Mouse (Mus musculus) frontal cortex, postnatal 36 days (tissue): ENCODE results near the gene Dcun1d4.
"Not testable (repeated sequence)": the region's sequence is repeated elsewhere in the genome, so short reads cannot be mapped to it uniquely, and the experiment has no call there.

Experiments
- DNase-seq, 2 experiments: peaks; one replicate each; pipeline ENCODE4 v3.0.0; 2022; ENCODE audit warnings: low spot score in 2 of 2

The Dcun1d4 gene

DNA sequence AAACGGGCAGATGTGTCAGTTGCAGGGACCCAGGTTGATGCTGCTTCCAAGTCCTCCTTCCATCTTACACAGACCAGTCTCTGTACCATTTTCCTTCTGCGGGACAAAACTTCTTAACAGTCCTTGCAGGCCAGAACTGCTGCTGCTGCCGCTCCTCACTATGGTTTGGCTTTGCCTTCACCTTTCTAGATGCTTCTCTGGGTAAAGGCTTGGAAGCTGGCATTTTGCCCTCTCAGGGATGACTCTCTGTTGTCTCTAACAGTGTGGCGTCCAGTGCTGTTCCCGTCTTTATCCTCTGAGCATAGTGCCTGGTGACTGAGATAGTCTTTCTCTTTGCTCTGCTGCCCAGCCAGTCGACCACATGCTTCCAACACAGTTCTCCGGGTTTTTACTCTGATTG, 66.5 kb downstream of the Dcun1d4 start:
- DNase-seq = no peak

DNA sequence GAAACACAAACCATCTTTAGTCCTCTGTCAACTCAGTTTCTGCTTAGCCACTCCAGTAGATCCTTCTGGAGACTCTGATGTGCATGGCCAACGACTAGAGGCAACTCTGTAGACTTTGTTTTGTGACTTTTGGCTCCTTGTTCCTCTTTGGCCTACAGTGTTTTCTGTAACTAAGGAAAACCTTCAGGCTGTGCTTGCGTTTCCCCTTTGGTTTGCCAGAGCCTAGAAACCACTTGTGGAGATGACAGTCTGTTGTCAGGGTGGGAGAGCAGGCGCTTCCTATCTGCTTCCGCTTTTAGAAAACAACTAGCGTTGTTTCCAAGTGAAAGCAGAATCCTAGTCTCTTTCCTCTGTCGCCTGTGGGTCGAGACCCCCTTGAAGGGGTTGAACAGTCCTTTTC, 67.4 kb downstream of the Dcun1d4 start:
- no peak for DNase-seq

DNA sequence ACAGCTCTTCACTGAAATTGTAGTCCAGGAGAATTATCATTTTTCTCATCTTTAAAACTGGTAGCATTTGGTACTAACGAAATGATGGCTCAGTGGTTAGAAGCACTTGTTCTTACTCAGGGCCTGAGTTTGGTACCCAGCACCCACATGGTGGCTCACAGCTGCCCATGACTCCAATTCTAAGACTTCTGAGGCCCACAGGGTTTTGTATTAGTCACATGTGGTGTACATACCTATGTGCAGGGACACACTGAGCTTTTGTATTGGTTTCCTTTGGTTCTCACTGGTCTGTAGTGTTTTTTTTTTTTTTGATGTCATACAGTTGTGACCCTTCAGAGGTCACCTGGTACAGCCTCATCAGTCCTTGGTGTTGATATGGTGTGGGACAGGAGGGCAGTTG, 68.0 kb downstream of the Dcun1d4 start:
- no peak for DNase-seq

DNA sequence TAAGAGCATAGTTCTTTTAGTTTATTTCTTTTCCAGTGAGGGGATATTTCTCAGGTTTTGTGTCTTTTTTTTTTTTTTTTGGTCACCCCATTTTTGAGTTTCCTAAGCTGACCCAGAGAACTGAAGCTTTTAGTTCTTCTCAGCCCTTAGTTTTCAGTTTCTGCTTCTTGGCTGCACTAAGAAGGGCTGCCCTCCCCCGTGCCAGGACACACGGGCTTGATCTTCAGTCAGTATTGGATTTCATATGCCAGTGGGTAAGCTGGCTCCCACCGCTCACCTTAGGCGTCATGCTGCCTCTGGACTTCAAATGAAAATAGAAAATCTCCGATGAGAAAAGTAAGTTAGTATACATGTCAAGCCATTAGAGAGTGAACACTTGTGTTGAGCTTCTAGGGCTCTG, 71.0 kb downstream of the Dcun1d4 start:
- no peak for DNase-seq

DNA sequence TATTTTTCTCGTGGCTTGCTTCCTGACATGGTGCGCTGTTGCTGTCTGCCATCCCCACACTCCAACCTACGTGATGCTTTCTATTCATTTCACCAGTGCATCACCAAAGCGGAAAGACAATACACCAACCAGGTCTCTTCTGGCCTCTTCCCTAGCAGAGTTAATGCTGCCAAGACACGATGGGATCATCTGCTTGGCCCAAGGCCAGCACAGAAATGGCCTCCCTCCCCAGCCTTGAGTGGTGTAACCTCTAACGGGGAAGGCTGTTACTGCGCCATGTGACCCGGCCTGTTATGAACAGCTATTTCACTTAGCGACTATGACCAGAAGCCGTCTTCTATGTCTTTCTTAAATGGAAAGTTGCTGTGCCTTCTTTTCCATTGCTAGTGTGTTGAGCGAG, 73.1 kb downstream of the Dcun1d4 start:
- DNase-seq = no peak

DNA sequence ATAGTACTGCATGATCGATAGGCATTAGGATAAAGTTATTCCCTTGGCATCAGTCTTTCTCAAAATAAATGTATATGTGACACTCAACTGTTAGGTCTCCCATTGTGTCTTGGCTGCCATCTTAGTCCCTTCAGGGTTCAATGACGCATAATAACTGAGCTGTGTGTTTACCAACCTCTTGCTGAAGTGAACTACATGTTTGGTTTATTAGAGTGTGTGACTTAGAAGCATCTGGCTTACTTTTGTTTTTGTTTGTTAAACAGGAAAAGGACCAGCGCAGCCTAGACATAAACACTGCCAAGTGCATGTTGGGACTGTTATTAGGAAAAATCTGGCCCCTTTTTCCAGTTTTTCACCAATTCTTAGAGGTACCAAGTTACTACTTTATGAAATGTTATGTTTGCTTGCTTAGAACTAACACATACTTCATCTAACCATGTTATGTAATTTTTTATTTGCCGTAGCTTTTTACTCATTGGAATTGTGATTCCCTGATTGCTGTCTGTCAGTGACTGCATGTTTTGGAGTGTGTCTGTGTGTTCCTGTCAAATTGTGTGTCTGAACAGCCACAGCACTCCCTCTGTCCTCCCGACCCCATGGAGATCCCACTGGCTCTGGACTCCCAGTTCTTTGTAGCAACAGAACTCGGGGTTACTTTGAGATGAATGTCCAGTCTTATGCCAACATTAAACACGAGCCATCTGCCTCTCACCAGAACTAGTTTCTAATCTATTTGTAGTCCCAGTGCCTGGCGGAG, 74.5 kb downstream of the Dcun1d4 start:
- DNase-seq = no peak

DNA sequence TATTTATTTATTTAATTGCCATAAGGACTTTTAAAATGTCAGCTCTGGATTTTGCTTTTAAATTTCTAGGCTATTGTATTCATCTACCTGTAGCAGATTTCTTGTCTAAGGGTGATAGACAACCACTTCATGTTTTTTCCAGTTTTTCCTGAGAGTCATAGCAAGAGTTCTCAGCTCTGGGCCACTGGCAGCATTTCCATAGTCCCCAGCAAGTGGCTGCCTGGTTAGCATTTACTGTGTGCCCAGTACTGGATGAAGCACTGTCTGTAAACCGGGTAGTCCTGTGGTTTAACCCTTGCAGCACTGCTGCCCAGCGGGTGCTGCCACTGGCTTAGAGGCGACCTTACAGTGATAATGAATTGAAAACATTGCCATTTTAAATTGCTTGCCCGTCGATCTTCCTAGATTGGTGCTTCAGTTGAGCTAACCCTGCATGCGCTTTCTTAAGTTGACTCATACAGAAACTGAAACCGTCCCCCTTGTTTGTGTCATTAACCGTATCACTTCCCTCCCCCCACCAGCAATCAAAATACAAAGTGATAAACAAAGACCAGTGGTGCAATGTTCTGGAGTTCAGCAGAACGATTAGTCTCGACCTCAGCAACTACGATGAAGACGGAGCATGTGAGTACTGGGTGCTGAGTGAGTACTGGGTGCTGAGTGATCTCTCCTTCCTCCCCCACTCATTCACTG, 76.1 kb downstream of the Dcun1d4 start:
- no peak for DNase-seq

DNA sequence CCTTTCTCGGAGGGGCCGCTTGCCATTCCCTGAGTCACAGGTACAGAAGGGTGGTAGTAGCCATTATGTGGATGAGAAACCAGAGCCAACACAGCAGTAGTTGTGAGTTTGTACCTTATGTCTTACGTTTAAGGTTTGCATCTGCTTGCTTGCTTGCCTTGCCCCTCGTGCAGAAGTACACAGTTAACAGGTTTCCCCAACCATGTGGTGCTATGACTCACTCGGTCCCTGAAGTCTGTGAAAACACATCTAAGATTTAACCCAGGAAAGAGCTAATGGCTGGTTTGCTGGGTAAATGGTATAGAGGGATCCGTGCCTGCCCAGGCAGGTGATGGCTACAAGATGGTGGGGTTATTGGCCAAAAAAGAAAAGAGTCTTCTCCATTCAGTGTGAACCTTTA, 78.0 kb downstream of the Dcun1d4 start:
- DNase-seq = no peak

DNA sequence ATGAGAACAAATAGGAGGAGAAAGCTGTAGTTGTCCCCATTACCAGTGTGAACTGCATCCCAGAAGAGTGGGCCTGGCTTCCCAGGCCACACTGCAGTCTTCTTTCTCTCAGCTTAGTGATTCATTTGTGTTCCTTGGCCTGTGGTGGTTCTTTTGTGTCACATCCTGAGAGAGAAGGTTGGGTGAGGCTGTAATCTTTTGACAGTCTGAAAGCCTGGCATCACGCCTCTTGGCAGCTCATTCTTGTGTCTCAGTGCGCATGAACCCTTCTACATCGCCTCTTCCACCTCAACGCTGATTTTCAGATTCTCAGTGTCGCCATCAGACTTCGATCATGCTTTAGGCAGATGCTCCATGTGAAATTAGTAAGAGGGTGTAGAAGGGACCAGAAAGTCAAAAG, 83.2 kb downstream of the Dcun1d4 start:
- no peak for DNase-seq

DNA sequence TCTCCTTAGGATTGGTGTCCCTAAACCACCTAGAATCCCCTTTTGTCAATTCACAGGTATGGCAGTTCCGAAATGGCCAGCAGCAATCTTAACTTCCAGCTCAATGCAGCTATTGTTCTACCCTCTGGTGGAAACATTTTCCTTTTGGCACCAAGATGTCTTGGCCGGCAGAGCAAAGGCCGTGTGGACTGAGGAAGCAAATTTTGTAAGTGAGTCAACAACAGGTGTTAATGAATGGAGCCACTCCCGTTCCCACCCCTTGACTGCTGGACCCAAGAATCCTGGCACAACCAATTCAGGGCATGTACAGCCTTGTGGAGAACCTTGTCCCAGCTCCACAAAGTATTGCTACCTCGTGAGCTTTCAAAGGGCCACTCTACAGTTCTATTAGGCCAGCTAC, 85.3 kb downstream of the Dcun1d4 start:
- no peak for DNase-seq

DNA sequence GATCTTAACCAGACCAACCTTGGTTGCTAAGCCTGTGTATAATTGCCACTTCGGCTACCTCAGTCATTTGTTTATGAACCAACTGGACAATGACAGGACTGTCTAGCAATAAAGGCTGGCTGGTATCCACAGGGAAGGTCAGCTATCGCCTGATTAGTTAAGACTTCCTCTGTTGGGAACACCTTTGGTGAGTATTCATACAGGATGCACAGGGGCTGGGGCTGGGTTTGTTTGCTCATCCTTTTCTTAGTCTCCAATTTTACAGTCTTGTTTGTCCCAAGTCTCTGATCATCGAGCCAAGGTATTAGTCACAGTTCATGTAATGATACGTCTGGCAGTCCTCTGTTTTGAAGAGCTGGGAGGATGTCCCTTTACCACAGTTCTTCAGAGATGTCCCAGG, 86.1 kb downstream of the Dcun1d4 start:
- DNase-seq = no peak

DNA sequence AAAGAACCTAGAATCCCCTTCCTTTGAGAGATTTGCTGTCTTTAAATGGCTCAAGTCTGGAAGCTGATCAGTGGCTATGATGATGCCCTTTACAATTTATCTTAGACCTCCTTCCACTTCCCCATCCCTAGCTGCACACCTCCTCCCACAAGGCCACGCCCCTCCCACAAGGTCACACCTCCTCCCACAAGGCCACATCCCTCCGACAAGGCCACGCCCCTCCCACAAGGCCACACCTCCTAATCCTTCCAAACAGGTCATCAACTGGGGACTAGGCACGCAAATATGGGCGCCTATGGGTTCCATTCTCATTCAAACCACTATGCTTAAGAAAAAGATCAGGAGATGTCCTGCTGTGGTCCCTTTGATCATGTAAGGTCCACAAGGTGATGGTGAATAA, 88.4 kb downstream of the Dcun1d4 start:
- no peak for DNase-seq

DNA sequence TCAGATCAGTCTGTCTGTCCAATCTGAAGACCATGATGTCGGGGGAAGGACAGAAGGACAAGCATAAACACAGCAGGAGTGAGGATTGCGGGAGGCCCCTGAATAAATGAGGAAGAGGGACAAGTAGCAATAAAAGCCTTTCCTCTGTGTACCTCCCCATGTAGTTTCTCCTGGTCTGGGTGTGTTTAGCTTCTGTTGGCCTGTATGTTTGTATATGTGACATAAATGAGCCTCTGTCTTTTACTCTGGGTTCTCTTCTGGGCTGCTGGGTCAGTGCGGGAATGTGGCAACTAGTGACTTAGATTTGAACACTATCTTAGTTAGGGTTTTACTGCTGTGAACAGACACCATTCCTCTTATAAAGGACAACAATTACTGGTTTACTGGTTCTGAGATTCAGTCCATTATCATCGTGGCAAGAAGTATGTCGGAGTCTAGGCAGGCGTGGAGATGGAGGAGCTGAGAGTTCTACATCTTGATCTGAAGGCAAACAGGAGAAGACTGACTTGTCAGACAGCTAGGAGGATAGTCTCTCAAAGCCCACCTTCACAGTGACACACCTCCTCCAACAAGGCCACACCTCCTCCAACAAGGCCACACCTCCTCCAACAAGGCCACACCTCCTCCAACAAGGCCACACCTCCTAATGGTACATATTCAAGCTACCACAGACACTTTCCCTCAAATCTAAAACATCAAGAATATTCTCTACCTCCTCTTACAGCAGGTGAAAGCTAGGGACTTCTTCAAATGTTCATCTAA, 90.8 kb downstream of the Dcun1d4 start:
- DNase-seq = no peak

DNA sequence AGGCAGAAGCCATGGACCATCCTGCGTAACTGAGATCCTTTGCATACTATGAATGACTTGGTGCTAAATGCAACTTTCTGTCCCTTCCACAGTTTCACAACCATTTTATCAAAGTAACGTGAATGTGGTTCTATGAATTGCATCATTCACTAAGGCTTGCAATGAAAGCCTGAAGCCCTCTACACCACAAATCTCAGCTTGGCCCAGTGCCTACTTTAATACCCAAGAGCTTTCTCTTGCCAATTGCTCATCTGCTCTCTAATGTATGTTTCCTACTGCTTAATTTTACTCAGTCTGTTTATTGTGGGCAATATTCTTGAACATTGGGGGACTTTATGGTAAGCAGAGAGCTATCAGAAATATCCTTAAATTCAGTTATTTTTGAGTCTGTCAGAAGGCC, 92.0 kb downstream of the Dcun1d4 start:
- no peak for DNase-seq

DNA sequence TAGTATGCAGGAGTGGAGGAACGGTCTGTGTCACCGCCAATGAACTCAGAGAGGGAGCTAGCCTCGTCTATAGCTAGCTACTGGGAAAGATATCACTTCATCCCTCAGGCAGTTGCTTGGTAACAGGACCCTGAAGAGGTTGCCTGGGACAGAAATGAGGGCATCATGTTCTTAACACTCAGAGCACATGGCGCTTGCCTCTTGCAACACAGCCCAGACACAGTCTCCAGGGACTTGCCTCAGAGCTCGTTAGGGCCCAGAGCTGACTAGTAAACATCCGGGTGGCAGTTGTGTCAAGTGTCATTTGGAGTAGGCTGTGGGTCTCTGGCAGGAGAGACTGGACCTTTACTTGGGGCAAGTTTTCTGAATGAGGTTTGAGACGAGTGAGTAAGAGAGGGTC, 93.0 kb downstream of the Dcun1d4 start:
- no peak for DNase-seq

DNA sequence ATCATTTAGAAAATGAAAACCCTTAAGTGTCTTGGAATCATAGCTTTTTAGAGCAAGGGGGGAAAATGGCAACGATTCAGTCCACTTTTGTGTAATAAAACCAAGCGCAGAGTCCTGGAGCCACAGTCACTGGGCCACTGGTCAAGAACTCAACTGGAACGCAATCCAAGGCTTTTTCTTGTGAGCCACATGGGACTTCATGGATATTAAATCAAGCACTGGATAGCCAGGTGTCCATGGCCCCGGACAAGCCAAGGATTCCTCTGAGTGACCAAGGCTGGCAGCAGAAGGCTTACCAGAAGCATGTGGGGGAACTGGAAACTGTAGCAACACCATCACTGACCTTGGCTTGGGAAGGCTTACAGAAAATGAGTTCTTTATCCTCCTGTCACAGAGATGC, 93.8 kb downstream of the Dcun1d4 start:
- DNase-seq = no peak

DNA sequence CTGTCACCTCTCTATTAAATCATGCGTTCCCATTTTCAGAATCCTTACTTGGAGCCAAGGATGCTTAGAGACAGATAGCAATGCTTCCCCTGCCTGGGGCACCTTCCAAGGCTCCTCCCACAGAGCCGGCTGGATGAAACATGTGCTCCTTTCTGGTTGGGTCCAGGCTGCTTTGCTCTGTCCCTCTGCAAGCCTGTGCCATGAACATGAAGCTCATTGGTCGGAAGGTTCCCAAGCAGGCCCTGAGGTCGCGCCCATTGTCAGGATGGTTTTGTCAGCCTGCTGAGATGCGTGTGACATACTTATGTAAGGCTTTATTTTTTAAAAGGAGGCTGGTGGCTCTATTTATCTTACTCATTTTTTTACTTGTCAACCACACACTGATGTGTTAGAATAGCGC, 95.9 kb downstream of the Dcun1d4 start:
- DNase-seq = peak in 1 of 2 experiments; percentile 56

DNA sequence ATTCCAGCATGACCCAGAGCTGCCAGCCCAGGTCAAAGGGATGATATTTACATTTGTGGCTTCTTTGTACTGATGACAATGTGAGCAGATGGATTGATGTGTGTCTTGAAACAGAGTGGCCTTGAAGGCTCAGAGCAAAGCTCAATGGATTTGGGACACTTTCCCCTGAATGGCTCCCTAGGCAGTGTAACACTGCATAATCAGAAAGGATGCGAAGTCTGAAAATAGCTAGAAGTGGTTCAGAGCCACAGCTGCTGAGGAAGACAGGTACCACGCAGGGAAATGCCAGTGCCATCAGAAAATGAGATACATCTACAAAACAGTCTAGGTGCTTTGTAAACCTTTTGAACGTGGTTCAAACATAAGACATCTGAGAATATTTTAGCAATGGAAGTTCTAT, 97.3 kb downstream of the Dcun1d4 start:
- no peak for DNase-seq

DNA sequence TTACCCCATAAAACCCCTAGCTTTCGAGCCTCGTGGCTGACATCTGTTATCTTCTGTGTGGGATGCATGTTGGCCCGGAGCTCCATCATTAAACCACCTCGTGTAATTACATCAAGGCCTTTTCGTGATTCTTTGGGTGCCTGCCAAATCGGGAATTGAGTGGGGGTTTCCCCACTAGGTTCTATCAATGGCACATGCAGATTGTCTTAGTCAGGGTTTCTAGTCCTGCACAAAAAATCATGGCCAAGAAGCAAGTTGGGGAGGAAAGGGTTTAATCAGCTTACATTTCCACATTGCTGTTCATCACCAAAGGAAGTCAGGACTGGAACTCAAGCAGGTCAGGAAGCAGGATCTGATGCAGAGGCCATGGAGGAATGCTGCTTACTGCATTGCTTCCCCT, 103.2 kb downstream of the Dcun1d4 start:
- not testable (repeated sequence) for DNase-seq

DNA sequence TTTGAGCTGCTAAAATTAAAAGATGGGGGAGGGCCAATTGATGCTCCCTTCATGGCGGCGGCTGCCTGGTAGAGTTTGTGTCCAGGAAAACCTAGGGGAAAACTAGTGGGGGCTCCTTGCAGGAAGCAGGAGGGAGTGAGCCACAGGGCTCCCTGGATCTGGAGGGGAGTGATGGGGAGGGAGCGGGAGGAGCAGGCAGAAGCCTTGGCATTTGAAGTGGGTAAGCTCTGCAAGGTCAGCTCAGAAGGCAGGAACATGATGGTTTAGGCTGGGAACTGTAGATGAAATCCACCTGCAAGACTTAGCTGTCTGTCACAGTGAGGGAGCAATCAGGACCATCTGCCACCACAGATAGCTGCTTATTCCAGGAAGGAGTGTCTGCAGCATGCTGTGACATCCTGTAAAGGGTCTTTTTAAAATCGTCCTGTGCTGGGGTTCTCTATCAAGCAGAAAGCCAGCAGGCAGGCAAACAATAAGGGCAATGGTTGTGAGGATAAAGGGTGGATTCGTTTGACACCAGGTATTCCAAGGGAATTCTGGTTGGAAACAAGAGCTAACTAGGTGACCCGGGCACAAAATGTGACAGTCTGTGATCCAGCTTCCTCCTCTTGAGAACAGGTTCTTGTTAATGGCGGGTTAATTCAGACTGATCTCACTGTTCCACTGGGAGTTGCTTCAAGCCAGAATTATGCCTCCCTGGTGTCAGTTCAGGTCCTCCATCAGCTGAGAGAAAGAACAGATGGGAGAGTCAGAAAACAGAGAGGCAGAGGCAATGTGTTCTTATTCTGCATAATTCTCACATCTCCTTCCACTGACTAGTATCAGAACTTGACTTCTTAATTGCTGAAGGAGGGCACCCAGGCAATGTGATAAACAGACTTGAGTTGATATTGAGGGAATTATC, 104.7 kb downstream of the Dcun1d4 start:
- DNase-seq = peak in 1 of 2 experiments; percentile 17

DNA sequence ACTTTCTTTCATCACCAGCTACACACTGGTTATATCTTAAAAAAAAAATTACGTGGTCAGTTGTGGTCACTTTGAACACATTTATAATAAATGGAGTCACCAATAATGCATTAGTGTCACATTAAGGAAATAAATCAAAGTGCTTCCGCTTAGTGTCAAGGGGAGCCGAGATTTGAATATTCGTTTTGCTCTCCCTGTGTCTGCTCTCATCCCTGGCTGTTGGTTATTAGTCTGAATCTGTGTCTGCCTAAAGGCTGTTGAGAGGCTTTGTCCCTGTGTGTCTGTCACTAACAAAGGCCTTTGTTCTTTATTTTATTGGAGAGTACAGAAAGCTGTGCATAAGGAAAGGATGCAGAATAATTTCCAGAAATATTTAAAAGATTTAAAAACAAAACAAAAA, 105.8 kb downstream of the Dcun1d4 start:
- no peak for DNase-seq

DNA sequence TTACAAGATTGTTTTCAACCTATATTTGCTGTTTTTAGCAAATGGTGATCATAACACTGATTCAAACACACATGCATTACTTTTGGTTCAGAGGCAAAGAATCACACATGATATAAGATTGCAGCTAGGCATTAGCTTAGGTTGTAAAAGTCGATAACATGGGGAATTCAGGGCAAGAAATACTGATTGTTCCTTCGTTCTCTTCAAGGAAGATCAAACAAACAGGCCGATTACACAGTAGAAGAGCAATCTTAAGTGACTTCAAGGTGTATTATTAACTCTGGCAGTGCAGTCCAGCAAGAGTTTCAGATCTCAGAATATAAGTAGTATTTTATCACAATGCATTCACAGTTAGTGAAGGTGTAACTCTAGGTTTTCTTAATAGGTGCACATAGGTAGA, 106.3 kb downstream of the Dcun1d4 start:
- no peak for DNase-seq
